Mouse (Mus musculus): ENCODE data around the gene Kdm5b.

The Kdm5b gene

DNA sequence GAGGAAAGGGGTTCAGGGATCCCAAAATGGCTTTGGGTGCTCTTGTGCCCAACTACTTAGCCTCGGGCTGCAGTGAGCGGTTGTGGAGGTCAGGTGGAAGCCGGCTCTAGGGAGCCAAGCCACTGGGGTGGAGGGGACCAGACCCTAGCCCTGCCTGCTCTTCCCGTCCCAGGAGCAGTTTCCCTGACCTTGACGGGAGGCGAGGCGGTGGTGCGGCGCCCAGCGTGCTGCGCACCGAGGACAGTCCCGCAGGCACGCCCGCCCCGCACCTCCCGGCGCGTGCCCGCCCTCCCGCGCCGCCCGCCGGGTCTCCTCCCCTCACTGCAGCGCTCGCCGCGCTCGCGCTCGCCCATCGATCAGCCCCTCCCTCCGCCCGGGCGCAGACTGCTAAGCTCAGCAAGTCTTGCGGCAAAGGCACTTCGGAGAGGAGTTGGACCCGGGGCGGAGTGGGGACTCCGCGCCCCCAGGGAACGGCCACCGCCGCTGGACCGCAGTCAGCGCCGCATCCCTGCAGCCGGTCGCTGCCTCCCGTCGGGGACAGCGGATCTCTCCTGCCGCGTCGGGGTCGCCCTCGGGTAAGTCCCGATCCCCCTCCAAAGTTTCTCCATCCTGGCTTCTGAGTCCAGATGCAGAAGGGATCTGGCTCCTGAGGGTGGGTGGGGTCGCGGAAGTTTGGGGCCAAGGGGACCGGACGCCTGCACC lies 86.4 kb downstream of the Kdm5b start, which contains the start of gene Syt2:
Gene Syt2 (plus strand): TSS at position 417 of the 702 bp plus-strand sequence.
- no peak for DNase-seq (ENCODE audit: low read depth, low spot score)

DNA sequence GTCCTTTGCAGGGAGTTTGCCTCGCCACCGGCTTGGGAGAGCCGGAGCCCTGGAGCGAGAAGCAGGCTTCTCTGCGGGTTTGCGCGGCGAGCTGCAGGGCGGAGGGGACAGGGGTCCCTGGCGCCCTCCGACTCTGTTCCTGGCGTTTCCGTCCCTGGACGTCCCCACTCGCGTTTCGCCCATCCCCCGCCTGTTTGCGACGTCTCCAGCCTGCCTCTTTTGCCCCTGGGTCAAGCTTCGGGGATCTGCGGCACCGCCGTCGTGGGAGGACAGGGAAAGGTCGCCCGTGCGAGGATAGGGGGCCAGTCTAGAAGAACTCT lies 87.0 kb downstream of the Kdm5b start:
- no peak for DNase-seq (ENCODE audit: low read depth, low spot score)

DNA sequence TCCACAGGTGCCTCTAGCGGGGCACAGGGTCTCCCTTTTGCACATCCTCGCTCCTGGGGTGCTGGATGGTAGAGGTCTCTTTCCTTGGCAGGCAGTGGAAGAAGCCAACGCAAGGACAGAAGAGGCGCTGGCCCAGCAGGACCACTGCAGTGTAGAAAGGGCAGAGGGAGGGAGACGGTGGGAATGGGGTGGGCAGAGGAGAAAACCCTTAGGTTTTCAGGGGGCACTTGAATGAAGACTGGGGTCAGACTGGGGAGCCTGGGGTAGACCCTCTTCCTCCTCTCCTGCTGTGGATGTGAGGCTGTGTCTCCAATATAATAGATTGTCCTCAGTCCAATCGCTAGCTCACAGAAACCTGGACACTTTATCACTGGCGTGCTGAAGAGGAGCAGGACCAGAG lies 87.6 kb downstream of the Kdm5b start:
- DNase-seq (ENCODE audit: low read depth, low spot score), result no peak

DNA sequence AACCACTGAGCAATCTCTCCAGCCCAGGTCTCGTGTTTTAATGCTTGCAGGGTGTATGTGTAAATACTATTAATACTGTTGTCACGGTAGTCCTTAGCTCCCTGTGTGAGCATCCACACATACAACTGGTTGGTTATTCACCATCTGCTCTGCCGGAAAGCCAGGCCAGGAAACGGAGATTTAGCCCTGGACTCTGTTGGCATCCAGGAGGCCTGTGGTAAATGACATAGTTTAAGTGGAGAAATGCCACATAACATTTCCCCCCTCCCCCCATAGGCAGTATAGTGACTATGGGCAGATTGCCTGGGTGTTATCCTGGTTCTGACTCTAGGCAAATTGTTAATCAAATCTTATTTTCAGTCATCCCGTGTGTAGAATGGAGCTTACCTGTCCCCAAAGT lies 90.8 kb downstream of the Kdm5b start:
- DNase-seq (ENCODE audit: low read depth, low spot score), result no peak

DNA sequence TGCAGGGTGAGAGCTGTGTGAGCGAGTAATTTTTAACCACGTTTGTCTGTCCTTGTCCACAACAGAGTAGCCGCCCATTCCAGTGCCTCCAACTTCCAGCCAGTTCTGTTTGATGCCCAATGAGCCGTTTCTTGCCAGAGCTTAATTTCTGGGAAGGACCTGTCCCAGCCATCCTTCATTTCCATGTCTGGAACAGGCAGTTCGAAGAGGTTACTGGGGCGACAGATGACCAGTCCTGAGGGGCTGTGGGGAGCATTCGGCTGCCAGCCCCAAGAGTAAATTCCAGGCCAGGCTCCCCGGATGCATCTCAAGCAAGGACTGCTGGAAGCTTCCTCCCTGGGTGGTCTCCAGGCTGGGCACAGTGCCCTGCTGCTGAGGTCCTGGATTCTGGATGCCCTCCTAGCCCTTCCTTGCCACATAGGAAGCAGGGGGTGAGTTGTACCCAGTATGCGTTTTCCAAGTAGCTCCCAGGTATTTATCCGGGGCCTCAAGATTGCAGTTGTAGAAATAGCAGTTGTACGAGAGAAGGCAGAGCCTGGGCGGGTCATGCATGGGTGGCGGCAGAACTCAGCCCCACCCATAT lies 91.4 kb downstream of the Kdm5b start:
- no peak for DNase-seq (ENCODE audit: low read depth, low spot score)

DNA sequence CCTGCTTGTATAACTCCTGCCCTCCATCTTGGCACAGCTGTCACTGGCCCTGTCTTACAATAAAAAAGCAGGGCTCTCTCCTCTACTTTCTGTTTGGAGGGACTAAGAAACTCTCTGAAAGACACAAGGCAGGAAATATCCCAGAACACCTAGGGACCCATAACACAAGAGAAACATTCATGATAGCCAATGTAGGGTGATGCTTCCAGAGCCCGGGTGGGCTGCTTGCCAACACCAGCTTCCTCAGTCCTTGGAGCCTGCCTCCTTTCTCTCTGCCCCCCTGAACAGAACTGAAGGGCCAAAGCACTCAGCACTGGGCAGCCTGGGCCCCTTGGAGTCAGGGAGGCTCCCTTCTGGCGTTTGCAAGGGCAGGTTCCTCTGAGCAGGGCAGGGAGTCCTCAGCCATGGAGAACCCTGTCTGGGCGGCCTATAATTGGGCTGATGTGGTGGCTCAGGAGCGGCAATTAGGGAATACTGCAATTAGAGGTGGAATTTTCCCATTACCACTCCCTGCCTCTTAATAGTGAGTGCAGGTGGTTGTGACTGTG lies 92.0 kb downstream of the Kdm5b start:
- DNase-seq (ENCODE audit: low read depth, low spot score), result no peak

DNA sequence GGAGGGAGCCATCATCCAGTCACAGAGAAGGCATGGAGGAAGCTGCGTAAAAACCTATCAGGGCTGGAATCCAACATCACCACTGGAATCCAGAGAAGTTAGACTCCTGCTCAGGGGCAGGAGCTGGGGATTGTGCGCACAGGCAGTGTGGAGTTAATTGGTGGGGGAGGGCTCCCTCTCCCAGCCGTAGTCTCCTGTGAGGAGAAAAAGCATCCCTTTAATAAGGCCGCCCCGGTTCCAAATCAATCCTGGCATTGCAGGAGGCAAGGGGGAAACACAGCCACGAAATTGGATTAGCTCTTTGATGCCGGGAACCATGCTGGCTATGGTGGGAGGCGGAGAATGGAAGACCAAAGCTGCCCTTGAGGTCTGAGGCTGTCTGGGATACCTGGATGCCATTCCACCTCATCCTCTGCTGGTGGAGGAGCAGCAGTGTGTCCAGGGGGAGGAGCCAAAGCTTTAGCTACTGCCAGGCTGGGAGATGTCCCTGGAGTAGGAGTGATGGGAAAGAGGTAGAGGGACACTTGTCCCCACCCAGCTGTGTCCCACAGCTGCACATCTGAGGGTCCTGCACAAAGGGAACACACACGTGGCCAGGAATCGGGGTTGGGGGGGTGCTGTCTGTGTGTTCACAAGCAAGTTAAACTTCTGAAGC lies 93.8 kb downstream of the Kdm5b start:
- DNase-seq (ENCODE audit: low read depth, low spot score), result no peak

DNA sequence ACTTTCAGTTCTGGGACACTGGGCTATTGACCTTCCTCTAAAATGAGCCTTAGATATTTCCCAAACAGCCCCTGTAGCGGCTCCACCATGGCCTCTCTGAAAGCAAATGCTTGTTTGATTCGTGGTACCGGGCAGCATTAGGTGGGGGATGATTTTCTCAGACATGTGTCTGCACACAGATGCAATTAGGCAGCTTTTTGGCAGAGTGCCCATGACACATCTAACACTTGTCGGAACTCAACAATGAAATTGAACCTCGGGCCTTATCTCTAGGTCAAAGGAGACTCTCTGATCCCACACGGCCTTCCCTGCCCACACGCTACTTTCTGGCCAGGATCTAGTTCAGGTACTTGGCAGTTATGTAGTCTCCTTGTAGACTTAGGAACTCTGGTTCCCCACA lies 98.9 kb downstream of the Kdm5b start:
- no peak for DNase-seq (ENCODE audit: low read depth, low spot score)

DNA sequence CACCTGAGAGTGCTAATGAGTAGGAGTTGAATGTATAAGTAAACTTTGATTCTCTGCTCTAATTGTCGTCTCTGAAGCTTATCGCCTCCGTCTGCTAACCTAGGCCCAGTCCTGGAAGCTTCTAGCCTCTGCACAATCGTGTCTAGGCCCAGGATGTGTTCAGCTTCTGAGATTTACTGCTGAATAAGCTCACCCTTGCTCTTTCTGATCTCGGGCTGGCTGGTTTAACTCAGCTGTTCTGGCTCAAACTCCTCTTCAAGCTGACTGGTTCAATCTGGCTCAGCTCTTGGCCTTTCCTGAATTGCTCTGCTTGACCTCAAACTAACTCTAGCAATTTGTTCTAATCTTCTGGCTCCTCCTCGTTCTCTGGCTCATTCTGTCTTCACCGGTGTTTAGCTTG lies 100.2 kb downstream of the Kdm5b start:
- no peak for DNase-seq (ENCODE audit: low read depth, low spot score)

DNA sequence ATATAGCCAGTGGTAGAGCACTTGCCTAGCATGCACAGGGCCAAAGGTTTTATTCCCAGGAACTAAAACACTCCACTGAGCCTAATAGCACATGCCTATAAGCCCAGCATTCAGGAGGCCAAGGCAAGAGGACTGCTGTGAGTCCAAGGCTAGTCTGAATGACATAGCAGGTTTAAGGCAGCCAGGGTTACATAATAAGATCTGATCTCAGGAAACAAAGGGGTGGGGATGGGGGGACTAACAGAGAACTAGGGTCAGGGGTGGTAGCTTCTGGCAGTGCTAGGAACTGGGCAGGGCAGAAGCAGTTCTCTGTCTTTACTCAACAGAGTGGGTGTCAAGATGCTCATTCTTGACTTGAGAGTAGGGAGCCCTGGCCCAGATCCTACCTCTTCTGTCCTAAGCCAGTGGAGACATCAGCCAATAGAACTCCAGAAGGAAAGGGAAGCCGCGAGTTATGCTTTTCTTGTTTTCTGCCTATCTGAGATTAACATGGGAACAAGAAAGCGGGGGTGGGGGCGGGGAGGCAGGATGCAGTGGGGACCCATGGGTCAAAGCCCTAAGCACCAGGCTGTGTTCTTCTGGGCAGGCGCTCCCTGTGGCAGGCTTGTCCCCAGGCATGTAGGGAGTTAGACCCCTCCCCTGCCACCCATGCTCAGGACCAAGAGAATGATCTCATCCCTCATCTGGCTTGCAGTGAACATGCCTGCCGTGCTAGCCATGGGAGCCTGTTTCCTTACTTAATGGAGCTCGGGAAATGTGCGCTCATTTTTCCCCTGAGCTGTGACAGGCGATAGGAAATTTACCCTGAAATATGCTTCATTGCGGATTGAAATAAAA lies 111.5 kb downstream of the Kdm5b start:
- DNase-seq (ENCODE audit: low read depth, low spot score), result no peak

DNA sequence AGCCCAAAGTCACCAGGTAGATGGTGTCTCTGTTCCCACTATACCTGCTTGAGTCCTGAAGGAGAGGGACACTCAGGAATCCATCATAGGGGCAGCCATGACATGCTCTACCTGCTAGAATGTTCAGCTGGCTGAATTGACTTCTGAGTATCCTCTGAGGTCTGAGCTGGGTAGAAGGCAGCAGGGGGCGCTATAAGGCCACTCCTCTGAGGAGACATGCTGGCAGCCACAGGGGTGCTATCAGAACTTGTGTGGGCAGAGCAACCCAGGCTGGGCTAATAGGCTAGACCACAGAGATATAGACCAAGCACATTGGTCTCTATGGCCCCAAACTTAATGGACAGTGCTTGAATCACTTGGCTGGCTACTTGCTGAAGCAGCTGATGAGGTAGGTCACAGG lies 114.3 kb downstream of the Kdm5b start:
- DNase-seq (ENCODE audit: low read depth, low spot score), result no peak

DNA sequence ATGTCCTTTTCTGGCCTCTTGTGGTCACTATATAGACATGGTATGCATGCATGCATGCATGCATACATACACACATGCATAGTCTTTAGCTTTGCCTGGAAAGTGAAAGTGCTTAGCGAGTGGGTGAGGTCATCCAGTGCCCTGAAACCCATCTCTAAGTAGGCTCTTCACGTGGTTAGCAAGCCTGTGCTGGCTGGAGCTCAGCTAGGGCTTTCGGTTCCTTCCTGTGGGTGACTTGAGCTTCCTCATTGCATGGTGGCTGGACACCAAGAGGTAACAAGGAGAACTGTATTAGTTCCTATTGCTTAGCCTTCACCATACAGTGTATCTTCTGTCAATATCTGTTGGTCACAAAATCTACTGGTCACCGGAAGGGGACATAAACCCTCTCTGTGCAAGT lies 119.5 kb downstream of the Kdm5b start:
- no peak for DNase-seq (ENCODE audit: low read depth, low spot score)

DNA sequence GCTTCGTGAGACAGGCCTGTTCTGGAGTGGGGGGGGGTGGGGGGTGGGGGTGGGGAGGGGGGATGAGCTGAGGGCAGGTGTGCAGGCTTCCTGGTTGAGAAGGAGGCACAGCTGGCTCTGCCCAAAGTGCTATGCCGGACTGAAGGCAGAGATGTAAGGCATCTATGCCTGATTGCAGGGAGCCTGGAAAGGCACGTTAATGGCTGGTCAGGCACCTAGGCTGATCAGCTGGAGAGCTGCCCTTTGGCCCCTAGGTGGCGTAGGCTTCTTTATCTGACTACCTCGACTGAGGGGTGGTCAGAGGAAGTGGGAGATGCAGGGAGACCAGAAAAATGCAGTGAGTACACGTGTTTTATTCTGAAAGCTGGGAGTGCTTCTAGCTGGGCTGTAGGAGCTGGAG lies 120.6 kb downstream of the Kdm5b start:
- DNase-seq (ENCODE audit: low read depth, low spot score), result no peak

DNA sequence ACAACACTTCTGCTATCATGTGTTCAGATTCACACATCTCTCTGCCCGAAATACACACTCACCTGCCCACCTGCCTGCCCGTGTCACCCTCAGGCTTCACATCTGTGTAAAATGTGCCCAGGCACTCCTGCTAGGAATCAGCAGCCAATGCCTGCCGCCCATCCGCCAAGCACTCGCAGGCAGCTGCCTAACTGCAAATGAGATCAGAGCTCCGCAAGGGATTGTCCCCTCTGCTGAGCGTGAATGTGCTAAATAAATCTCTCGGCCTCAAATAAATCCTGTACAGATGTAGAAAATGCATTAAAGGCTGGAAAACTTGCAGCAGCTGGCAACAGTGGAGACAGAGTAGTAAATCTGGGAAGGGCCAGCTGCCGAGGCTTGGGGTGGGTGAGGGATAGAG lies 122.5 kb downstream of the Kdm5b start:
- DNase-seq (ENCODE audit: low read depth, low spot score), result no peak

Data from brain, embryonic 18.5 days (tissue).